In the genomic region with DNA sequence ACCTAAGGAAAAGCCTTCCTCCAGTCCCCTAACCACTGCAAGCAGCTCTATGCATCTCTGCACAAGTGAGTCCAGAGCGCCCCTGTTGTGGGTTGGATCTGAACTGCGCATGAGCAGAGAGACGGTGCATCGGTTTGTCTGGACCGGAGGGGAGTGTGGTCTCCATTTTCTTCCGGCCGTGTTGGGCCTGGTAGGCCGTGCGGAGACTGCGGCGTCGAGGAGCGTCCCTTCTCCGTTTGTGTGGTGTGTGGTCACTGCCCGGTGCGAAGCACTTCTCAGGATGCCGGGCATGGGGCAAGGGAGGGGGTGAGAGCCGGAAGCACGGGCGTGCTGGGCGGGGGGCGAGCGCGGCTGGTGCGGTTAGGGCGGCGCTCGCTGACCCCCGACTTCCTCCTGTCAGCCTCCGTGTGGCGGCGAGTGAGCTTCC, we compare ENCODE assay signal across 8 mouse cellular contexts. TPM values are rescaled to one million over a fixed set of nuclear protein-coding genes. Genes with fewer than 3 reads are reported as not detected.
DNase-seq lines count a peak whose midpoint lies in the region; ATAC-seq and TF ChIP-seq lines count a peak whose summit lies in the region.
"Not testable (repeated sequence)": the region's sequence is repeated elsewhere in the genome, so short reads cannot be mapped to it uniquely, and the experiment has no call there.

A gene (plus strand): TSS at position 124 of the 427 bp plus-strand sequence.

- WGBS in embryonic facial prominence, embryonic 11.5 days: 8% methylated on average over 13 of the region's 32 CpGs
- WGBS in intestine, postnatal 0 days: under 1% methylated on average over 17 of the region's 32 CpGs
- WGBS in midbrain, embryonic 10.5 days: 5% methylated on average over 17 of the region's 32 CpGs

- not testable (repeated sequence) for TF ChIP-seq CTCF in intestine, postnatal 0 days (IDR thresholded peaks at IDR 0.05; ENCODE audit: low read depth)

- peak within 1 kb of the TSS; percentile 31 for H3K4me3 ChIP-seq in embryonic facial prominence, embryonic 11.5 days (ENCODE audit: low read depth, low read length)
- peak within 1 kb of the TSS; percentile 36 for H3K4me3 ChIP-seq in intestine, postnatal 0 days (ENCODE audit: low read depth, low read length)
- H3K4me3 ChIP-seq in midbrain, embryonic 10.5 days: peak within 1 kb of the TSS; percentile 49

- not testable (repeated sequence) for H3K27ac ChIP-seq in embryonic facial prominence, embryonic 11.5 days (replicated peaks; ENCODE audit: low read depth, low read length); intestine, postnatal 0 days (ENCODE audit: low read depth, low read length)
- peak within 1 kb of the TSS; percentile 80 for H3K27ac ChIP-seq in midbrain, embryonic 10.5 days (replicated peaks)

- H3K36me3 ChIP-seq in embryonic facial prominence, embryonic 11.5 days (replicated peaks; ENCODE audit: control insufficient read depth, insufficient read depth, low read depth, low read length); intestine, postnatal 0 days (ENCODE audit: control insufficient read depth, insufficient read depth); midbrain, embryonic 10.5 days: not testable (repeated sequence)

- peak within 1 kb of the TSS; percentile 32 for H3K4me2 ChIP-seq in embryonic facial prominence, embryonic 11.5 days (ENCODE audit: low read depth, low read length)
- peak within 1 kb of the TSS; percentile 68 for H3K4me2 ChIP-seq in intestine, postnatal 0 days (replicated peaks; ENCODE audit: low read depth)

- H3K9me3 ChIP-seq in embryonic facial prominence, embryonic 11.5 days (replicated peaks; ENCODE audit: control insufficient read depth, low read length); intestine, postnatal 0 days (ENCODE audit: control insufficient read depth); midbrain, embryonic 10.5 days (replicated peaks): not testable (repeated sequence)

- H3K27me3 ChIP-seq in embryonic facial prominence, embryonic 11.5 days (ENCODE audit: control insufficient read depth, insufficient read depth, low read length); intestine, postnatal 0 days (replicated peaks; ENCODE audit: control insufficient read depth, insufficient read depth, low read length); midbrain, embryonic 10.5 days (ENCODE audit: low read depth, poor library complexity, severe bottlenecking): not testable (repeated sequence)

- peak; percentile 81 for DNase-seq in adrenal gland, postnatal 14 days
- DNase-seq in embryonic facial prominence, embryonic 11.5 days (ENCODE audit: low spot score): peak; percentile 84
- DNase-seq in left cerebral cortex, postnatal 36 days (ENCODE audit: low spot score in 2 of 2): peak; percentile 87 to 88
- DNase-seq in midbrain, embryonic 10.5 days (ENCODE audit: low spot score): peak; percentile 77
- peak; percentile 73 to 76 for DNase-seq in right cerebral cortex, postnatal 36 days (ENCODE audit: low spot score in 2 of 2)
- DNase-seq in yolk sac, embryonic 10.5 days (ENCODE audit: low spot score): peak; percentile 82

- peak within 1 kb of the TSS; percentile 46; the same call in 1 of the 2 replicates for H3K9ac ChIP-seq in embryonic facial prominence, embryonic 11.5 days (replicated peaks; ENCODE audit: low read length)
- 0 out of 2 replicates have a peak within 1 kb of the TSS, but pooled peaks have one; percentile 37 for H3K9ac ChIP-seq in intestine, postnatal 0 days (ENCODE audit: low read depth, low read length)

- peak; percentile 98 for ATAC-seq in embryonic facial prominence, embryonic 11.5 days (replicated peaks; ENCODE audit: insufficient number of reproducible peaks, low FRiP score, low TSS enrichment, low read depth)
- peak; percentile 95 for ATAC-seq in granulocyte monocyte progenitor cell, adult 5-6 weeks (replicated peaks; ENCODE audit: poor library complexity, severe bottlenecking)
- peak; percentile 96 for ATAC-seq in intestine, postnatal 0 days

- H3K4me1 ChIP-seq in embryonic facial prominence, embryonic 11.5 days (ENCODE audit: control insufficient read depth, insufficient read depth, low read length); intestine, postnatal 0 days (replicated peaks; ENCODE audit: control insufficient read depth, insufficient read depth, low read length); midbrain, embryonic 10.5 days: not testable (repeated sequence)

- intact Hi-C loops in left cerebral cortex, postnatal 36 days (cut with DNase I): not testable (repeated sequence)

RNA-seq across cellular contexts. Expression of the gene that starts here (rescaled TPM):
- 11.7 and 12.5 TPM in 2 replicates for total RNA-seq in adrenal gland, postnatal 14 days (2021)
- polyA plus RNA-seq in embryonic facial prominence, embryonic 11.5 days (2014; fragmentation: Nextera tagmentation; extraction: Ambion mirVana): 7.7 and 9.2 TPM in 2 replicates
- total RNA-seq in granulocyte monocyte progenitor cell, adult 5-6 weeks (2014; fragmentation: Nextera tagmentation): 6.2 and 8.3 TPM in 2 replicates
- 7.9 and 12.9 TPM in 2 replicates for total RNA-seq in granulocyte monocyte progenitor cell, adult 5-6 weeks (2017)
- polyA plus RNA-seq in intestine, postnatal 0 days (2015; fragmentation: Nextera tagmentation; extraction: Ambion mirVana): 1.2 and 1.3 TPM in 2 replicates
- total RNA-seq in left cerebral cortex, postnatal 36 days (2021): 10 to 100 TPM; 17.0 to 23.9 TPM
- polyA plus RNA-seq in midbrain, embryonic 10.5 days (2016; fragmentation: Nextera tagmentation; extraction: Ambion mirVana): 5.7 and 5.9 TPM in 2 replicates
